Mouse (Mus musculus) hindbrain, embryonic 10.5 days (tissue): ENCODE measurements around the gene Upf3b. TPM values are rescaled to one million over a fixed set of nuclear protein-coding genes. Genes with fewer than 3 reads are reported as not detected.

Experiments
- DNase-seq: peaks from one replicate; pipeline ENCODE4 v3.0.0-alpha.2; 2017; ENCODE audit warnings: low spot score
- H3K27ac ChIP-seq: fragments of 300-500 bp; sonication (generic); 2 replicates; pipeline ENCODE4 v1.5.1; 2016; ENCODE audit warnings: mild to moderate bottlenecking, moderate library complexity
- H3K27me3 ChIP-seq: fragments of 300-500 bp; sonication (generic); 2 replicates; pipeline ENCODE4 v1.6.1; 2016; ENCODE audit warnings: mild to moderate bottlenecking; ENCODE audit not compliant: poor library complexity, insufficient read depth, severe bottlenecking
- H3K36me3 ChIP-seq: fragments of 300-500 bp; sonication (generic); 2 replicates; pipeline ENCODE4 v1.6.1; 2016; ENCODE audit warnings: mild to moderate bottlenecking, moderate library complexity
- H3K4me1 ChIP-seq: fragments of 300-500 bp; sonication (generic); replicated peaks from 2 replicates; pipeline ENCODE4 v1.6.1; 2016; ENCODE audit warnings: mild to moderate bottlenecking
- H3K4me3 ChIP-seq: fragments of 300-500 bp; sonication (generic); 2 replicates; pipeline ENCODE4 v1.5.1; 2016; ENCODE audit warnings: mild to moderate bottlenecking, moderate library complexity
- H3K9me3 ChIP-seq: fragments of 300-500 bp; sonication (generic); 2 replicates; pipeline ENCODE4 v1.6.1; 2016; ENCODE audit warnings: mild to moderate bottlenecking, moderate library complexity
- WGBS: fragments of 180-500 bp; shearing (Covaris S2); methylation state at CpG from one replicate; pipeline ENCODE4 v1.1.7; 2016; 5-methylcytosine and 5-hydroxymethylcytosine counted together
- polyA plus RNA-seq: library from polyadenylated mRNA; unstranded; fragments of >200 nt; fragmentation: Nextera tagmentation; extraction: Ambion mirVana; gene quantifications from 2 replicates; pipeline ENCODE4 v1.2.1, GENCODE M21; 2016

Gene Upf3b
- polyA plus RNA-seq, 1 experiment from 2014 or later = 13.0 TPM

- no peak overlapping the region for H3K27ac ChIP-seq
- H3K36me3 ChIP-seq = no peaks in the 10 kb centered on the region
- H3K27me3 ChIP-seq = no peaks in the 10 kb centered on the region
- no peak for DNase-seq
- WGBS = 84% methylated on average over 3 of the region's 3 CpGs
- H3K9me3 ChIP-seq = no peaks in the 10 kb centered on the region
- no peaks in the 10 kb centered on the region for H3K4me1 ChIP-seq
- H3K4me3 ChIP-seq = no peak overlapping the region
Observed at GRCm38 (mm10) chrX:37067299-37067698, 42.8 kb downstream of the Upf3b start.

GRCm38 (mm10) chrX:37063902-37064301, 46.2 kb downstream of the Upf3b start:
- WGBS = 85% methylated on average over 9 of the region's 9 CpGs
- Histone ChIP-seq H3K9me3 (no peaks in the 10 kb centered on the region), H3K4me3 (no peak overlapping the region), H3K27me3 (no peaks in the 10 kb centered on the region), H3K27ac (no peak overlapping the region), H3K36me3 (no peaks in the 10 kb centered on the region), H3K4me1 (no peaks in the 10 kb centered on the region)
- DNase-seq = no peak

GRCm38 (mm10) chrX:37048890-37049823, 61.0 kb downstream of the Upf3b start:
- Histone ChIP-seq H3K9me3 (0 out of 2 replicates have a peak, but pooled peaks cover 3% of the 10 kb centered on the region), H3K4me1 (peaks cover 17% of the 10 kb centered on the region), H3K4me3 (peak overlapping the region; percentile 49), H3K27ac (no peak overlapping the region), H3K36me3 (no peaks in the 10 kb centered on the region), H3K27me3 (peaks cover 86% of the 10 kb centered on the region)
- DNase-seq = peak; percentile 33
- 19% methylated on average over 70 of the region's 70 CpGs for WGBS

- no peak within 1 kb of the TSS for H3K27ac ChIP-seq
- peaks cover 81% of the 10 kb centered on the region for H3K27me3 ChIP-seq
- WGBS = 16% methylated on average over 37 of the region's 38 CpGs
- H3K9me3 ChIP-seq = 0 out of 2 replicates have a peak, but pooled peaks cover 3% of the 10 kb centered on the region
- peaks cover 17% of the 10 kb centered on the region for H3K4me1 ChIP-seq
- peak; percentile 15 for DNase-seq
- H3K36me3 ChIP-seq = no peaks in the 10 kb centered on the region
- peak within 1 kb of the TSS; percentile 49 for H3K4me3 ChIP-seq
Observed at GRCm38 (mm10) chrX:37048066-37048889, 61.8 kb downstream of the Upf3b start, which contains the start of gene Sowahd. TSS of gene Sowahd (plus strand) at chrX:37048845.

- Histone ChIP-seq H3K27ac (no peak overlapping the region), H3K27me3 (peaks cover 25% of the 10 kb centered on the region), H3K9me3 (no peaks in the 10 kb centered on the region), H3K4me3 (no peak overlapping the region), H3K36me3 (no peaks in the 10 kb centered on the region), H3K4me1 (no peaks in the 10 kb centered on the region)
- WGBS = 20% methylated on average over 9 of the region's 9 CpGs
- peak; percentile 53 for DNase-seq
Observed at GRCm38 (mm10) chrX:37042726-37043125, 67.4 kb downstream of the Upf3b start.

Other genes starting within 250 kb of the Upf3b start
- 133 TPM in 2 replicates for gene Ube2a, start 236.4 kb downstream of the Upf3b start, polyA plus RNA-seq
- 25.1 and 31.5 TPM in 2 replicates for gene C330007P06Rik, start 236.2 kb downstream of the Upf3b start, polyA plus RNA-seq
- 3.0 and 4.7 TPM in 2 replicates for gene Nkrf, start 207.4 kb downstream of the Upf3b start, polyA plus RNA-seq
- 37.5 and 46.3 TPM in 2 replicates for gene Sept6, start 118.5 kb downstream of the Upf3b start, polyA plus RNA-seq
- gene Sowahd, start 61.5 kb downstream of the Upf3b start, polyA plus RNA-seq = not detected in 2 replicates
- gene Rpl39, start 24.9 kb downstream of the Upf3b start, polyA plus RNA-seq = 405 and 454 TPM in 2 replicates
- gene Nkap, start 16.5 kb upstream of the Upf3b start, polyA plus RNA-seq = 15.6 and 19.4 TPM in 2 replicates
- 0.17 and 0.35 TPM in 2 replicates for gene Akap14, start 58.5 kb upstream of the Upf3b start, polyA plus RNA-seq
- gene Ndufa1, start 80.8 kb upstream of the Upf3b start, polyA plus RNA-seq = 415 and 490 TPM in 2 replicates
- gene Rnf113a1, start 80.9 kb upstream of the Upf3b start, polyA plus RNA-seq = 13.4 and 15.0 TPM in 2 replicates
- gene Gm9, start 100.7 kb upstream of the Upf3b start, polyA plus RNA-seq = not detected in 2 replicates
- not detected in 2 replicates for gene Rhox1, start 111.9 kb upstream of the Upf3b start, polyA plus RNA-seq
- gene Rhox2a, start 134.7 kb upstream of the Upf3b start, polyA plus RNA-seq = 0.58 TPM in 2 replicates
- gene Rhox3a, start 139.6 kb upstream of the Upf3b start, polyA plus RNA-seq = not detected in 2 replicates
- 0.10 and 0.17 TPM in 2 replicates for gene Rhox4a, start 155.0 kb upstream of the Upf3b start, polyA plus RNA-seq